Mouse (Mus musculus) cortical plate, adult 2 months (tissue): Measurements from ENCODE around the gene Fbxo2. TPM values are rescaled to one million over a fixed set of nuclear protein-coding genes. Genes with fewer than 3 reads are reported as not detected.

Source experiments
- H3K27ac ChIP-seq: fragments of 200-500 bp; 2 replicates; pipeline ENCODE4 v1.5.1; 2012; ENCODE audit warnings: low read length, control low read depth, inconsistent platforms; ENCODE audit not compliant: insufficient read depth
- H3K4me1 ChIP-seq: fragments of 200-500 bp; 2 replicates; pipeline ENCODE4 v1.6.1; 2011; ENCODE audit warnings: low read length; ENCODE audit not compliant: control insufficient read depth, insufficient read depth
- H3K4me3 ChIP-seq: fragments of 200-500 bp; 2 replicates; pipeline ENCODE4 v1.5.1; 2011; ENCODE audit warnings: mild to moderate bottlenecking, low read length, control low read depth; ENCODE audit not compliant: insufficient read depth
- CTCF ChIP-seq: fragments of 200-500 bp; IDR thresholded peaks from 2 replicates; pipeline ENCODE4 v1.5.1; 2011; ENCODE audit warnings: mild to moderate bottlenecking, control low read depth, low read length; ENCODE audit not compliant: insufficient read depth; ENCODE audit errors: extremely low read depth
- POLR2A ChIP-seq: fragments of 200-500 bp; IDR thresholded peaks from 2 replicates; pipeline ENCODE4 v1.6.1; 2011; ENCODE audit warnings: mild to moderate bottlenecking, low read length, control low read depth; ENCODE audit not compliant: insufficient read depth; ENCODE audit errors: extremely low read depth
- polyA plus RNA-seq: library from polyadenylated mRNA; depleted of rRNA; stranded (reverse); fragments of >200 nt; gene quantifications from 2 replicates; pipeline ENCODE4 v1.2.3, GENCODE M21; 2012

The Fbxo2 gene
- polyA plus RNA-seq, 1 experiment = 142 TPM

DNA sequence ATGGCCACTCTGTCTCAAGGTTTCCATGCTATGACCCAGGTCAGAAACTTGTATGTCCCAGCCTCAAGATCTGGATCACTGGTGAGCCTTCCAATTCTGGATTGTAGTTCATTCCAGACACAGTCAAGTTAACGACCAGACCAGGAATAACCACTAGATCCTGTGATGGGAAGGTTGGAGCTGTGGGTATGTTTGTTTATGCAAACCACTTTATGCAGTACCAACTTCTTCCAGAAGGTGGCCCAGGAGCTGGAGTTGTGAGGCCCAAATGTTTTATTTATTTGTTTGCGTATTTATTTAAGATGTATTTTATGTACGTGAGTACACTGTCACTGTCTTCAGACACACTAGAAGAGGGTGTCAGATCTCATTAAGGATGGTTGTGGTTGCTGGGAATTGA lies 5.4 kb upstream of the Fbxo2 start:
- Histone ChIP-seq H3K4me1 (no peaks in the 10 kb centered on the region; the same call in 1 of the 2 replicates), H3K4me3 (no peak overlapping the region), H3K27ac (no peak overlapping the region)
- peak; percentile 50; the same call in 1 of the 2 replicates for TF ChIP-seq CTCF
- TF ChIP-seq POLR2A = no peak

DNA sequence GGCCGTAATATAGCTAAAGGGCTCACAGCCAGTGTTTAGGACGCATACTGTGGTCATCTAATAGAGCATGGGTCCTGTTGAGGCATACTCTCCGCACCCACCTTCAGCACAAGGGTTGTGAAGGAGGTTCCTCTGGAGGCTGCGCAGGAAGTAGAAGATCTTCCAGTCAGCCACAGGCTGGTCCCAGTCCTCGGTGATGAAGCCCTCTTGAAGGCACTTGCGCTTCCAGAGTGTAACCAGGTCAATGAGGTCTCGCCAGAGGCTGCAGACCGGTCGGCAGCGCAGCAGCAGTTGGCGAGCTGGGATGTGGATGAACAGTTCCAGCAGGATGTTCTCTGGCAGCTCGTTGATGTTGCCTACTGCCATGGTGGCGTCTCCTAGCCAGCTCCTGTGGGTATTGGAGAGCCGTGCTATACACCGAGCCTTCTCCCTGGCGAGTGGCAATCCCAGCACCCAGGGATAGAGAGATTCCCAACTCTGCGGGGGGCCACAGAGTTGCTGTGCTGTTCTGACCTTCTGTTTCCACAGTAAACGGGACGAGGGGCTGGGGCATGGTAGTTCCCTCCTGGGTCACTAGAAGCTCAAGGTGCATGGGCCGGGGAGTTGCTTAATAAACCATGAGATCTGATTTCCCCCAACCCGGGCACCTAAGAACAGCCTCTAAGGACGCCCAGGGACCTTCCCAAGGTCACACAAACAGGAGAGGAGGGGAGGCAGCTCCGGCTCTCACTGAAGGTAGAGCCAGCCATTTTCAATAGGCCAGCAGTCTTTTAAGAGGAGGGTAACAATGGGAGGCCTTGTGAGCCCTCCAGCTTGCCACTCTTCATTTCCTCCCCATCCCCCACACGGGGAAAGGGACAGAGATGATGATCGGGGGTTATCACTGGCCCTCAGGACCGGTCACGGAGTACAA lies 1.7 kb upstream of the Fbxo2 start:
- TF ChIP-seq CTCF = no peak
- no peak for TF ChIP-seq POLR2A
- H3K4me3 ChIP-seq = peak overlapping the region; percentile 98
- H3K4me1 ChIP-seq = no peaks in the 10 kb centered on the region; the same call in 1 of the 2 replicates
- H3K27ac ChIP-seq = peak overlapping the region; percentile 80

DNA sequence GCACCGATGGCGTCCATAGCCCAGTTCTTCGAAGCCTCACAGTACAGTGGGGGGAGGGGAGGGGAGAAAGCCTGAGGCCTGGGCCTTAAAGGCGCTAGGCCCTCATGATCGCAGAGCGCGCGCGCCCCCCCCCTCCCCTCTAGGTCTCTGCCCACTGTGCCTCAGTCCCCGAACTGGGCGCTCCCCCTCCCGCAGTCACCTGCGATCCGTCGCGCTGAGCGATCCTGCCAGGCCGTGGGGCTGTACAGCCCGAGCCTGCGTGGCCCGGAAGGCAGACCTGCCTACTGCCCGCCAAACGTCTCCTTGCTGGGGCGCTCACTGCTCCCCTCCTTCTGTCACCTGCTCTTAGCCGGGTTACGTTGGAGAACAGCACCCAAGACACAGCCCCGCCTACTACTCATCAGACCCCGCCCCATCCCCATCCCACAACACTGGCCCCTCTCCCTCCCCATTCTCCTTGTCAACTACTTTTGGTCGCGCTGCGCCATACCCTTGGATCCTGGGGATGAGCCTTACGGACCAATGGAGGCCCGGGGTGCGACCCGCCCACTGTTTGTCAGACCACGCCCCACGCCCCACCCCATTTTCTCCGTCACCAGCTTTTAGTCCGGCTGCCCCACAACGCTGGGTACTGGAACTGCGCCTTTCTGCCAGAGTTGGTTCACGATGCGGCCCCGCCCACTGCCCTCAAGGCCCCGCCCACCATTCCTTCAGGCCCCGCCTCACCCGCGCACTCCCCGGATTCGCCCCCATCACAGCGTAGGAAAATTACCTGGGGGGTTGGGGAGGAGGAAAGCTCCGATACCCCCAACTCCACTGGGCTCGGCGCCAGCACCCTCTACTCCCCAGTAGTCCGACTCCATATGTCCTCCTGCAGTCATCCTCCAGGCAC lies 631 bp upstream of the Fbxo2 start:
- peak overlapping the region; percentile 98 for H3K4me3 ChIP-seq
- no peaks in the 10 kb centered on the region; the same call in 1 of the 2 replicates for H3K4me1 ChIP-seq
- H3K27ac ChIP-seq = peak overlapping the region; percentile 78
- TF ChIP-seq POLR2A = peak; percentile 78
- TF ChIP-seq CTCF = no peak

DNA sequence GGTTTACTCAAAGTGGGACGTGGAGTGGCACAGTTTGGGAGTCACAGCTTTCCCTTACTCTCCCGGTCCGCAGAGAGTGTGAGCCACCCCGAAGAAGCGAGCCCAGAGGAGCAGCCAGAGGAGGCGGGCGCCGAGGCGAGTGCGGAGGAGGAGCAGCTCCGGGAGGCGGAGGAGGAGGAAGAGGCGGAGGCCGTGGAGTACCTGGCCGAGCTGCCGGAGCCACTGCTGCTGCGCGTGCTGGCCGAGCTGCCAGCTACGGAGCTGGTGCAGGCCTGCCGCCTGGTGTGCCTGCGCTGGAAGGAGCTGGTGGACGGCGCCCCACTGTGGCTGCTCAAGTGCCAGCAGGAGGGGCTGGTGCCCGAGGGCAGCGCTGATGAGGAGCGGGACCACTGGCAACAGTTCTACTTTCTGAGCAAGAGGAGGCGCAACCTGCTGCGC lies 3.6 kb downstream of the Fbxo2 start:
- TF ChIP-seq POLR2A = no peak
- TF ChIP-seq CTCF = peak; percentile 45
- H3K27ac ChIP-seq = no peak overlapping the region
- H3K4me3 ChIP-seq = peak overlapping the region; percentile 4
- 0 out of 2 replicates have a peak, but pooled peaks cover 2% of the 10 kb centered on the region for H3K4me1 ChIP-seq

DNA sequence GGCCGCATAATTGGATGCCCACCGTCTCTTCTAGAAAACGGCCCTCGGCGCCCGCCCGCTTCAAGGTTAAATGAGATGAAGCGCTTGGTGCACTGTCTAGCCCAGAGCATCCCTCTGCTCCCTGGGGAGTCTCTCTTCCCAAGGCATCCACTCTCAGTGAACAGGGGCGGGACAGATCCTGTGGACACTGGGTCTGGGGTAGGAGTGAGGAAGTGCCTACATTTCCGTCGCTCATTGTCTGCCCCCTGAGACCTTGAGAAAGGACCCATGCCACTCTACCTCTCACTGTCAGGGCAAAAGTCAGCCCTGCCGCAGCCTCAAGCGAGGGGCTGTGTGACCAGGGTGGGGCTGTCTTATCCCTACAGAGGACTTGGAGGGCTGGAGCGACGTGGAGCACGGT lies 4.0 kb downstream of the Fbxo2 start:
- H3K4me3 ChIP-seq = peak overlapping the region; percentile 4; the same call in 1 of the 2 replicates
- no peak overlapping the region for H3K27ac ChIP-seq
- H3K4me1 ChIP-seq = 0 out of 2 replicates have a peak, but pooled peaks cover 2% of the 10 kb centered on the region
- TF ChIP-seq POLR2A (no peak), CTCF (no peak)

DNA sequence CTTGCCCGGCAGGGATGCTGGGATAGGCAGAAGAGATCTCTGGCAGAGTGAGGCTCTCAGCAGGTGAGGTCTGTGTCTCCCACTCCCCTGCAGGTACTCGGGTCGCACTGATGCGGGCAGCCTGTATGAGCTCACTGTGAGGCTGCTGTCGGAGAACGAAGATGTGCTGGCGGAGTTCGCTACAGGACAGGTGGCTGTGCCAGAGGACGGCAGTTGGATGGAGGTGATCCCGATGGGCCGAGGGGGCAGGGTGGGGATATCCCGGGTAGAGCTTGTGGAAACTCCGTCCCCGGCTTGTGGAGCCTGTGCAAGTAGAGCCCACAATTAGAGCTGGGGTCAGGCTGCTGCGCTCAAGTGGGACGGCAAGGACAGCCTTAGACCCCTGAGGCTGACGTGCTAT lies 5.1 kb downstream of the Fbxo2 start:
- TF ChIP-seq CTCF (no peak), POLR2A (no peak)
- Histone ChIP-seq H3K4me3 (0 out of 2 replicates have a peak overlapping the region, but pooled peaks have one; percentile 19), H3K4me1 (0 out of 2 replicates have a peak, but pooled peaks cover 2% of the 10 kb centered on the region), H3K27ac (peak overlapping the region; percentile 85; the same call in 1 of the 2 replicates)

DNA sequence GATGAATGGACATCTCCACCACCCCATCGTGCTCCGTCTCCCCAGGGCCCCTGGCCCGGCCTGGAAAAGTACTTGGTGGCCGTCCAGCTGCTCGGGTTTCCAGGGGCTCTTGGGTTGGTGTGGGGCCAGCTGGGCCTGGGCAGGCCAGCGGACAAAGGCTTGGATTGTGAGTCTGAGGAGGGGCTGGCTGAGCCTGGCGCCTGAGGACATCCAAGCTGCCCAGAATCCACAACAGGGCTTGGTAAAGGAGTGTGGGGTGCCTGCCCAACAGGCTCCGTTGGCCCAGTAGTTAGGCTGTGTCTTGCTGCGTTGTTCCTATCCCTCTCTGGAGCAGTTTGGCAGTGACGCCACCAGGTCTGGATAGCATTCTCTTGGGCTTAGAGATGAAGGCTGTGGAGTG lies 6.0 kb downstream of the Fbxo2 start:
- peak overlapping the region; percentile 85 for H3K27ac ChIP-seq
- TF ChIP-seq POLR2A = peak; percentile 9; the same call in 1 of the 2 replicates
- no peak for TF ChIP-seq CTCF
- H3K4me3 ChIP-seq = no peak overlapping the region
- 0 out of 2 replicates have a peak, but pooled peaks cover 2% of the 10 kb centered on the region for H3K4me1 ChIP-seq

DNA sequence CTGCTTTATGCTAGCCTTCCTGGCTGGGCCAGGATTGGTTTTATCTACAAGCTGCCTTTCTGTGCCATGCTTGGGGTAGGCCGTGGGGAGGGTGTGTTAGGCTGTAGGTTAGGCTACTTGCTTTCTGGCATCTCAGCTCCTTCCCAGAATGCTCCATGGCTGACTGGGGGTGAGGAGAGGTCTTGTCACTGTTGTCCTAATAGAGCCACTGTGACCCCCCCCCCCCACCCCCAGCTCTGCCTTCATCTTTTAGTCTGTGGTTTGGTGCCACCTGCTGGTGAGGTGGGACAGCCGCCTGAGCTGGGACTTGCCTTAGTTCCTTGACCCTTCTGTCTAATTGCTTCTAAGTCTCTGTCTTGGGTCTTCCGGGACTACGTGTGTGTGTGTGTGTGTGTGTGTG lies 6.6 kb downstream of the Fbxo2 start:
- H3K27ac ChIP-seq = peak overlapping the region; percentile 69
- no peak overlapping the region for H3K4me3 ChIP-seq
- 0 out of 2 replicates have a peak, but pooled peaks cover 2% of the 10 kb centered on the region for H3K4me1 ChIP-seq
- TF ChIP-seq POLR2A (no peak), CTCF (peak; percentile 56)

DNA sequence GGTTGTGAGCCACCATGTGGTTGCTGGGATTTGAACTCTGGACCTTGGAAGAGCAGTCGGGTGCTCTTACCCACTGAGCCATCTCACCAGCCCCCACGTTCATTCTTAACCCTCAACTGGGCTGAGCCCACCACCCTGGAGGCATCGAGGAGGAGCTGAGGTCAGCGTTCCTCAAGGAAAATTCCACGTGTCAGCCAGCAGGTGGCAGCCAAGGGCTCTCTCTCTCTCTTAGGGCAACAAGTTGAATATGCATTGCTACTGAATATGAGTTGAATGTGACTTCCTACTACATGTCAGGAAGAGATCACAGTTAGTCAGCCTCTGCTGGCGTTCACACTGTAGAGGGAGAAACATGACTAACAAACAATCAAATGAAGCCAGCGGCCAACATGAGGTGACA lies 7.9 kb downstream of the Fbxo2 start:
- H3K27ac ChIP-seq = no peak overlapping the region
- H3K4me1 ChIP-seq = 0 out of 2 replicates have a peak, but pooled peaks cover 2% of the 10 kb centered on the region
- H3K4me3 ChIP-seq = no peak overlapping the region
- no peak for TF ChIP-seq POLR2A
- TF ChIP-seq CTCF = peak; percentile 79
